Mouse (Mus musculus): ENCODE data around the gene Arhgap15.
A peak's percentile ranks its signal among the peaks of the same experiment; 100 is the strongest.

Gene Arhgap15

GRCm38 (mm10) chr2:44309124-44309523 is 560.5 kb downstream of the Arhgap15 start:
- DNase-seq = no peak

GRCm38 (mm10) chr2:44309556-44309955 is 560.9 kb downstream of the Arhgap15 start:
- DNase-seq = no peak

DNA sequence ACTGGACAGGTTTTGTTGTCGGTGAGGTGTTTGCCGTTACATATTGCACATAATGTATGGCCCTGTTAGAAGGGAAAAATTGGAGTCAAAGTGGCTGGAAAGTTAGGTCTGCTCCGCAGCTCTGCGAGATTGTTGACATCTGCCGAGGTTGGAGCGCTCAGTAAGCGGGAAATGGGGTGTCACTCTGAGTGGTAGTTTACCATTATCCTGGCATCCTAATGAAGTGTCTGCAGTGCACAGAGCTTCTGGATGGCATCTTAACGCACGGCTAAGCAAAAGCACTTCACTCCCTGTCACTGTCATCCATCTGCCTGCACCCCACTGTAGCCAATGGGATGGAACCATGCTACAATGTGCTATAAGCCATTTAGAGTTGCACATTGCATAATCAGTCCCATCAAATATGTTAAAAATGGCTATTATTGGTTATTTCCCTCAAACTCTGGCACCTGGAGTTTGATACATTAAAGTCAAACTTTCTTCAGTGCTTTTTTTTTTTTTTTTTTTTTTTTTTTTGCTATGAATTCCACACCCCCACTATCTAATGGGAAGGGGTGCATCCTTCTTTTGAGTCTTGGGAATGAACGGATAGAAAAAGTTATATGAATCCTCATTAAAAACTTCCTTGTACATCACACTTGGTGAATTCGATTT is 561.6 kb downstream of the Arhgap15 start:
- DNase-seq = peak in 1 of 2 experiments; percentile 33

GRCm38 (mm10) chr2:44311216-44311615 is 562.6 kb downstream of the Arhgap15 start:
- DNase-seq = peak in 1 of 2 experiments; percentile 13

DNA sequence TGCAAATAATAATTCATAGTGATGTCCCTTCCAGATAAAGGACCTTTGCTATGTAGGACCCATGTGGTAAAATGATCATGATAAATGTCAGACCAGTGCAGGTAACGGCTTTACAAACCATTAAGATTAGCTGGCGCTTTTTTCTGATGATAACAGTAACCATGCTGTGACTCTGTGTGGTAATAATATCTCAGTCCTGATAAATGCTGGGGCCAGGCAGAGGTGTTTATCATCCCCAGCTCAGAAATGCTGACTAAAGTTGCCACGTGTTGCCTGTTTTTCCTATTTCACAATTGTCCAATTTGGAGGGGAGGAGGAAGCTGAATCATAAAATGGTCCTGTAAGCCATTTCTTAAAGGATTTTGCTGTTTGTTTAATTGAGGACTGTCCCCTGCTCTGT is 564.9 kb downstream of the Arhgap15 start:
- DNase-seq = no peak

DNA sequence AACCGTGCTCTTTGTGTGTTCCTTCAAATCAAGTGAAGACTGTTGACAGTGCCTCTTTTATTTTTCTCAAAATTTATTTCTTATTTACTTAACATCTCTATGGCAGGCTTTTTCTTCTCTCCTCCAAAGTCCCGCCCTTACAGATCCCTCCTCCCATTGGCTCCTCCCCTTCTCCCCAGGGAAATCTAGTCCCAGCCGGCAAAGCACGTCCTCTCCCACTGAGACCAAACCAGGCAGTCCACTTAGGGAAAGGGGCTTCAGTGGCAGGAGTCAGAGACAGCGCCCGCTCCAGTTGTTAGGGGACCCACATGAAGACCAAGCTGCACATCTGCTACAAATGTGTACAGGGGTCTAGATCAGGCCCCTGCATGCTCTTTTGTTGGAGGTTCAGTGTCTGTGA is 569.8 kb downstream of the Arhgap15 start:
- no peak for DNase-seq

DNA sequence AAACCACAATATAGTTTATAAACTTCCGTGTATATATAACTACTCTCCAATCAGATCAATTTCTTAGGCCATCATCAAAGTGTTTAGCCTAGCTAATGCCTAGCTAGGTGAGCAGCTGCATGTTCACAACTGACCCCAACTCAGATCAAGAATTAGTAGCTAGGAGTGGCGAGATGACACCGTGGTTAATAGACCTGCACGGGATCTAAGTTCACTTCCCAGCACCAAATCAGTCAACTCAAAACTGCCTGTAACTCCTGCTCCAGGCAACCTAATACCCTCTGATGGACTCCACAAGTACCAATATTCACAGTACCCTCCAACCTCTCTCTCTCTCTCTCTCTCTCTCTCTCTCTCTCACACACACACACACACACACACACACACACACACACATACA is 570.9 kb downstream of the Arhgap15 start:
- no peak for DNase-seq

- no peak for DNase-seq
Measured at GRCm38 (mm10) chr2:44323813-44324212, 575.2 kb downstream of the Arhgap15 start.

DNA sequence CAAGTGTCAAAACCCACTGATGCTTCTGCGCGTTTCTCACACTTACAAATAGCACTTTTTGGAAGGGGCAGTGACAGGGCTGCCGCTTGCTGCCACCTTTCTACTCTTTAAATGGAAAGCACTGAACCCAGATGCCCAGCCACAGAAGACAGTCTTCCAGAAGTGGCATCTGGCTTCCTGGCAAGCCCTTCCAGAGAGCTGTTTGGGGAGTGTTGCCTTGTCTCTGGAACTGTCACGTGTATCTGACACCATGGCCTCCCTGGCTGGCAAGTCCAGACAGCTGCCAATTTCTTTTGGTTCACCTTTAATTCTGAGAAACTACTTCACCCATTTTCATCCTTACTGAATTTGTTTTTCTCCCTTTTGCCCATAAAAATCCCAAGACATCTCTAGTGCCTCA is 584.7 kb downstream of the Arhgap15 start:
- DNase-seq = peak; percentile 68 to 76

DNA sequence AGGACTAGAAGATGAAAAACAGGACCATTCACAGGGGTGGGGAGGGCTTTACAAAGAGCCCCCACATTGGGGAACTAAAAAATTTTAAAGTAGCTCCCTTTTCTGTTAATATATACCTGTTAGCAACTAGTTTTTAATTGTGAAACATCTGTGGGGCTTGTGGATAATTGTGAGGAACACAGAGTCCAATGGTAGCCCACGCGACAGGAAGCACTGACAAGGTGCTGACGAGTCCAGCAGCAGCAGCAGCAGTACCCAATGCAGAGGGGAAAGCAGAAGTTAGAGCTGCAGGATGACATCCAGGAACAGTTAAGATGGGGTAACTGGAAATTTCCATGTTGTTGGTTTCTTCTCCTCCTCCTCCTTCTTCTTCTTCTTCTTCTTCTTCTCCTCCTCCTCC is 585.4 kb downstream of the Arhgap15 start:
- no peak for DNase-seq

DNA sequence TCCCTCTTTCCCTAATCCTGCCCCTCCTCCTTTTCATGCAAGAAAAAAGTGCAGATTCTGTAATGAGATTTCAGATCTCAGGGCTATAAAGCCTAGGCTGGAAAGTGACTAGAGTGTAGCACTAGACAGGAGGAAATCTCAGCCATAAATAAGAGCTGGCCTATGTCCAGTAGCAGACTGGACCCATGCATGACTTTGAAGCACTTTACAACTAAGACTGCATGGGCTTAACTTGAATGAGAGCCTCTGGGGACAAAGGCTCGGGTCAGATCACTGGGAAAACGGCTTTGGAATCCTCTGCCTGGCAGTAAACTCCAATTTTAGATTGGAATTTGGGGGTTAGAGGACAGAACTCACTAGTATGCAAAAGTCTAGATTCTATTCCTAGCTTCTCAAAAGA is 585.9 kb downstream of the Arhgap15 start:
- no peak for DNase-seq

DNA sequence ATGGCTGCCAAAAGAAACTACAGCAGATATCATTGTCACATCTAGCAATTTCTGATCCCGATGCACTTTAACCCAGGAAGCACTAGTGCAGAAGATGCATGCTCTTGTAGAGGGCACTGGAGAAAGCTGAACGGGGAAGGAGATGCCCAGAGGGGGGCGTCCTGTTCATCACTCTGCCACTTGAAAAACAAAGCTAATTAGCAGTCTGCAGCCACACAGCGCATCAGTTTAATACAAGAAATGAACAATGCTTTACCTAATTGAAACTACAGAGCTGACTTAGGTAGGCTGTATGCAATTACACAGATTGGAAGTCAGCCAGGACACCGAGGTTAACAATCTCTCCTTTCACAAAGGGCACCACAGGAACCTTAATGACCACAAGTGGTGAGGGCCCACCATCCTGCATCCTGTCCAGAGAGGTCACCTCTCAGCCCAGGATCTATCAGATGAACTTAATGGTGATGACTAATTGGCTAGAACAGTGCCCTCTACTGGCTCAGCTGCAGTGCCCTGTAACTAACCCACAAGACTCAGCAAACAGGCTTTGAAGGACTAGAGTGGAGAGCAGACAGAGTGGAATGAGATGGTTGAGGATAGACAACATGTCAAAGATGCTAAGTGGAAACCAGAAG is 588.2 kb downstream of the Arhgap15 start:
- peak; percentile 25 to 31 for DNase-seq

DNA sequence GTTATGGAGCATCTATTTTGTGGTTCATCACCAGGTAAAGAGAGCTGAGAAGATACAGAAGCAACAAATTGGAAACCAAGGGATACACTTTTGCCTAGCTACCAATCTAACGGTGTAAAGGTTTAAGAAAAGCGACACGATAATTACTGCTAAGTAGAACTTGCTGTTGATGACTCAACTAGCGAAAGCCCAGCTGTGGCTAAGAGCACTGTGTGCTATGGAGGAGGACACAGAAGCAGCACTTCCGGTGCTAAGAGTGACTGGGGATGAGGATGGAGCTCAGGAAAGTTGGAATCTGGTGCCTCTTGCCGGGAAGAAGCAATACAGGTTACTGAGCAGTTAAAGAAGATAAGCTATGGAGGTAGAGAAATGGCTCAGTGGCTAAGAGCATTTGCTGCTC is 589.8 kb downstream of the Arhgap15 start:
- no peak for DNase-seq

GRCm38 (mm10) chr2:44341091-44341571 is 592.5 kb downstream of the Arhgap15 start:
- DNase-seq = peak in 1 of 2 experiments; percentile 31

DNA sequence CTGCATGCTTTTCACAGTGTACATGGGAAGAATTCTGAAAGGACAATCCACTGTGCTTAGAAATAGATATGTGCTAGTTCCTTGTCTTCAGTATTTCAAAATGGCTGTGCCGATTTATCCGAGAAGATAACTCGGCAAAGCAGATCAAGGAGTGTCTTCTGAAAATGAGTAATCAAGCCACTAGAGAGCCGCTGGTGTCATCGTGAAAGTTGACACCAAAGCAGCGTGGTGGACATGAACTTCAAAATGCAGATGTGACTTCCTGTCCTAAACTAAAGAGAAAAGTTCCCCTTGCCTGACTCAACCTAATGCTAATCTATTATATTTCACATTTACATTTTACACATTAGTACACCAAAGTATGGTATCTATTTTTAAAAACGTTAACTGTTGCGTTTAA is 596.2 kb downstream of the Arhgap15 start:
- DNase-seq = no peak

DNA sequence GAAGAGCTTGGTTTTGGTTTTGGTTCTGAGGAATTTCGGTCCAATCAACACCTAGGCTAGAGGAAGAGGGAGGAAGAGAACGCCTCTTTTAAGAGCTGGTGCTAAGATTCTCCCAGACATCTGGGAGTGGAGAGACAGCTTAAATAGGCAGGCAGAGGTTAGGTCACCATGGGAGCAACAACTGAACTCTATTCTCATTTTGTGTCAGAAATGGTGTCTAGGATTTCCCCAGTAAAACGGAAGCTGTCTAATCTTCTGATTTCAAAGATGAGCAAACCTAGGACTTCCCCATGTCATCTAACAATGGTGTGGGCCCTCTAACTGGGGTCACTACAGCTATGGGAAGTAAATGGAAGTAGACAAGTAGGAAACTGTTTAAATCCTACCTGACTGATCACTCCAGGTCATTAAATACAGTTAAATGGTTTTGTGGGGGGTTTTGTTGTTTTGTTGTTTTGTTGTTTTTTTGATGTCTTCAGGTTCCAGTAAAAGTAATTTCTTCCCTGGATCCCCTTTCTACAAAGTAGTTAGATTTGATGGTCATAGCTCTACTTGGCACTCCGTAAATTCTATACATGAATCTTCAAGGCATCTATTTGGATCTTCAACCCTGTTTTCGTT is 596.8 kb downstream of the Arhgap15 start:
- DNase-seq = no peak

DNA sequence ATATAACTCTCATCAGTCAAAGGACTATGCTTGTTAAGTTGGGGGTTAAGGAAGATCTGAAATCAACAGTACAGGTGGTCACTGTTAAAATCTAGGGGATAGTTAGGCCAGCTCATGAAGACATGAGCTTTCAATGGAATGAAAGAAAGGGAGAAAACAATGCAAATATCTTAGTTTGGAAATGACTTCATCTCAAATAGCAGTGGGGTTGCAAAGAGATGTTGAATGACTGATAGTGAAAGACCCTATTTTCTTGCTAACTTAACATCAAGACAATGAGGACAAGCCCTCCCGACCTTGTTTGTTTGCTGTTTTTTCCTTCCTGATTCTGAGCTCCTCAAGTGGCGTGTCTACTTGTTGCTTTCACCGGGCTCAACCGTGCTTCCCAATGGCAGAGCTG is 597.6 kb downstream of the Arhgap15 start:
- DNase-seq = no peak

DNA sequence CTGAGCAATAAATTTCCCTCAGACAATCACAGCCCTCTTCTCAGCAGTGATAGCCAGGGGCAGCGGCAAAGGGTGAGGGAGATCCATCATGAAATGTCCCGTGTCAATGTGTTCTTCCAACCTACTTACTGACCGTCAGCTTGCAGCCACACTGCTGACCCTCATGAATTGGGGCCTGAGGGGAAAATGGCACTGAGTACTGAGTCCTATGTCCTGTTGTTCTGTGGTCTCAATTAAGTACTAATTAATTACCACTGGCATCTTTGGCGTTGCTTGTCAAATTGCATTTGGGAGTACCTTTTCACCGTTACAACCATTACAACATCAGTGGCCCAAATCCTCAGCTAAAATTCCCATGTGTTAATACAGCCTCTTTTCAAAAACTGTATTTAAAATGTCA is 599.2 kb downstream of the Arhgap15 start:
- peak in 1 of 2 experiments; percentile 10 for DNase-seq

DNA sequence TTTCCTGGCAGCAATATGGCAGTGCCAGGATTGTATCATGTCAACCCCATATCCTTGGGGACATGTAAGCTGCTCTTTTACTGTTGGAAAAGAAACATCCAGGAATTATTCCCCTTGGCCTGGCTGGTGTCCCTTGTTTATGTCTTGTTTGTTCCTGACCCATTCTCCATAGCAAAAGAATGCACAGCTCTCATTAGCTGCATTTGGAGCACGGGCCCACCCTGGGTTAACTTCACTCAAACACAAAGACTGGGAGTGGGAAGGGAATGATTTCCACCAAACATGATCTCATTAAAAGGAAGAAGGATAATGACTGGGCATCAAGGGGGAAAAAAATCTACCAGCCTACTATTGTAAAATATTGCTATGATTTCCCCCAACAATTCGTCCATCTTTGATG is 600.5 kb downstream of the Arhgap15 start:
- DNase-seq = no peak

- DNase-seq = no peak
Measured at GRCm38 (mm10) chr2:44352885-44353284, 604.3 kb downstream of the Arhgap15 start.

- DNase-seq = no peak
Measured at GRCm38 (mm10) chr2:44353594-44353993, 605.0 kb downstream of the Arhgap15 start.

DNA sequence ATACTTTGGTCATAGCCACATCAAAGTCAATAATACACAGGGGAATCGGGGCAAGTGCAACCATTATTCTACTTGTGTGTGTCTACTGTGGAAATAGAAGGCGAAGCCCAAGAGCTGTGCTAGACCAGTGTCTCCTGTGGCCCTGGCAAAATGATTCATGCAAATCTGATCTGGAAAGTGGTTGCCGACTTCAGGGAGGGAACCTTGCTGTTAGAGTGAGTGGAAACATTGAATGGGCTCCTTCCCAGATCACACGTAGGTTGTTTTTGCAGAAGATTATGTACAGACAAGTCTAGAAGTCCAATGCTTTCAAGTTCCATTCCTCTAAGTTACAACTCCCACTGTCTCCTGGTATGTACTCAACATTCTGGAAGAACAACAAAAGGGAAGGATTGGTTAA is 606.2 kb downstream of the Arhgap15 start:
- DNase-seq = no peak

DNA sequence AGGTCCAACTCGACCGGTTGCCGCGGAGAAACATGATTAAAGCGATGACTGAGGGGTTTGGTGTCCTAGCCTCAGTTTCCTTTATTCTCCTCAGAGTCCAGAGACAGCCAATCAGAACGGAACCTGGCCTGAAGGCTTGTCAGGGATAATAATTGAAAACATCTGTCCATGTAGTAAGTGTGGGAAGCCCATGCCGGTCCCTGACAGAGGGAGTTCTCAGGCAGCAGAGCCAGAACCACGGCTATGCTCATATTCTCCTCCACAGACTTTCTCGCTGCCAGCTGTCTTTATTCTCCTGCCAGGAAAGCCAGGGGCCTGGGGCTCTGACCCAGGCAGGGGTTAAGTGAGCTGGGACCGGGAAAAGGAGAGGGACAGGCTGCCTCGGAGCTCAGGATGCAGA is 606.7 kb downstream of the Arhgap15 start:
- peak; percentile 38 to 54 for DNase-seq

- no peak for DNase-seq
Measured at GRCm38 (mm10) chr2:44356248-44356886, 607.7 kb downstream of the Arhgap15 start.

Measured in cerebellum, postnatal 10 days (tissue).